Mouse (Mus musculus): ENCODE measurements around the gene Cd63. TPM values are rescaled to one million over a fixed set of nuclear protein-coding genes. Genes with fewer than 3 reads are reported as not detected.
A peak's percentile ranks its signal among the peaks of the same experiment; 100 is the strongest.

The Cd63 gene
- polyA plus RNA-seq, 1 experiment = 2,043 TPM

DNA sequence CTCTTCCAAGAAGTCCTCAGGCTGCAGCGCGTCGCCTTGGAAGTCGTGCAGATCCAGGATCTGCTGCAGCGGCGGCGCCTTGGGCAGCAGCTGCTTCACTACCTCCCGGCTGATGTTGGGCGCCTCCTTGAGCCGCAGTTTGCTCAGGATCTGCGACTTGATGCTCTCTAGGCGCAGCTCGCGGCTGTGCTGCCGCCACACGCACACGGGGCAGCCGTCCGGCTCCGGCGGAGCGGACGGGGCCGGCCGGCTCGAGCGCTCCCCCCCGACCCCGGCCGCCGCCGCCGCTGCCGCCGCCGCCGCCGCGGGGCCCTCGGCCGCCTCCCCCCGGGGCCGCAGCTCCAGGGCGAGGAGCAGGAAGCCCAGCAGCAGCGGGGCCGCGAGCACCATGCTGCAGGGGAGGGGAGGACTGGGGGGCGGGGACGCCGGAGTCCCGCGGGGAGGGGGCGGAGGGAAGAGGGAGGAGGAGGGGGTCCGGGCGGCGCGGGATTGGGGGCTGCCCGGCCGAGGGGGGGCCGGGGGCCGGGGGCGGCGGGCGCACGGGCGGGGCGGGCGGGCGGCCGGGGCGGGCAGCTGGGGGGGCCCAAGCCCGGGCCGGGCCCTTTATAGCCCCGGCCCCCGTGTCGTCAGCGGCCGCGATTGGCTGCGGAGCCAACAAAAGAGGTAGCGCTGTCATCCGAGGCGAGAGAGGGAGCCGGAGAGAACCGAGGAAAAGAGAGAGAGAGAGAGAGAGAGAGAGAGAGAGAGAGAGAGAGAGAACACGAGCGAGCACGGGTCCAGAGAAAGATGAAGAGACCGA, 9.3 kb upstream of the Cd63 start, which contains the start of gene Gdf11:
TSS of gene Gdf11 (minus strand) at position 423 of the 799 bp plus-strand sequence.
- Histone ChIP-seq H3K79me2 (ENCODE audit: control insufficient read depth, insufficient read depth) (peaks cover 10% of the 10 kb centered on the region), H3ac (ENCODE audit: control insufficient read depth, insufficient read length, low read depth) (peak within 1 kb of the TSS; percentile 75), H3K79me3 (ENCODE audit: low read depth) (peaks cover 2% of the 10 kb centered on the region), H3K36me3 (ENCODE audit: control insufficient read depth, insufficient read depth) (no peaks in the 10 kb centered on the region), H3K4me3 (ENCODE audit: insufficient read depth, poor library complexity, severe bottlenecking) (peak within 1 kb of the TSS; percentile 49), H3K27me3 (ENCODE audit: control insufficient read depth, insufficient read depth, insufficient read length) (no peaks in the 10 kb centered on the region)
- no peak for TF ChIP-seq FOSL1 (IDR thresholded peaks at IDR 0.05; ENCODE audit: insufficient read depth, low read length, poor library complexity, severe bottlenecking)
- TF ChIP-seq MYOD1 (IDR thresholded peaks at IDR 0.05; ENCODE audit: control insufficient read depth, insufficient read length, low read depth) = no peak
- no peak for TF ChIP-seq MAX (IDR thresholded peaks at IDR 0.05)
- TF ChIP-seq USF1 (IDR thresholded peaks at IDR 0.05; ENCODE audit: low read depth) = no peak
- no peak for TF ChIP-seq CEBPB (IDR thresholded peaks at IDR 0.05; ENCODE audit: low read depth)
- TF ChIP-seq MYOG (IDR thresholded peaks at IDR 0.05; ENCODE audit: control insufficient read depth, extremely low read depth, insufficient read length) = no peak

DNA sequence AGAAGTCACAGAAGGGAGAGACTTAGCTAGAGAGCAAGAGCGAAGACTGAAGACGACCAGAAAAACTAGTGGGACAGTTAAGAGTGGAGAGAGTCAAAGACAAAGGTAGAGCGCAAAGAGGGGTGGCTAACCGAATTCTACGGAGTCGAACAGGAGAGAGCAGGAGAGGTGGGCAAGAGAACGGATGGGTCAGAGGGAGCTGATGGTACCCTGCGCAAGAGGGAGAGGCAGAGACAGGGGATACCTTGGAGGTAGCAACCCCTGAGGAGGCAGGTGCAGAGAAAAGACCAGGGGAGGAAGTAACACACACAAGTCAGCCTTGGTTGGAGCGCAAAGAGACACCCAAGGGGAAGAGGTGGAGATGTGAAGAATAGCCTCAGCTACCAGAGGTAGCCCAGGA, 8.5 kb upstream of the Cd63 start:
- peak overlapping the region; percentile 27 for H3ac ChIP-seq (ENCODE audit: control insufficient read depth, insufficient read length, low read depth)
- peak overlapping the region; percentile 49 for H3K4me3 ChIP-seq (ENCODE audit: insufficient read depth, poor library complexity, severe bottlenecking)
- TF ChIP-seq MAX (IDR thresholded peaks at IDR 0.05) (no peak), CEBPB (IDR thresholded peaks at IDR 0.05; ENCODE audit: low read depth) (no peak), MYOG (IDR thresholded peaks at IDR 0.05; ENCODE audit: control insufficient read depth, extremely low read depth, insufficient read length) (no peak), FOSL1 (IDR thresholded peaks at IDR 0.05; ENCODE audit: insufficient read depth, low read length, poor library complexity, severe bottlenecking) (no peak), MYOD1 (IDR thresholded peaks at IDR 0.05; ENCODE audit: control insufficient read depth, insufficient read length, low read depth) (no peak), CTCF (IDR thresholded peaks at IDR 0.05; ENCODE audit: control insufficient read depth, insufficient read depth, insufficient read length) (no peak), USF1 (IDR thresholded peaks at IDR 0.05; ENCODE audit: low read depth) (no peak)
- H3K79me3 ChIP-seq (ENCODE audit: low read depth) = peaks cover 2% of the 10 kb centered on the region
- no peaks in the 10 kb centered on the region for H3K36me3 ChIP-seq (ENCODE audit: control insufficient read depth, insufficient read depth)
- H3K27me3 ChIP-seq (ENCODE audit: control insufficient read depth, insufficient read depth, insufficient read length) = no peaks in the 10 kb centered on the region
- peaks cover 10% of the 10 kb centered on the region for H3K79me2 ChIP-seq (ENCODE audit: control insufficient read depth, insufficient read depth)

DNA sequence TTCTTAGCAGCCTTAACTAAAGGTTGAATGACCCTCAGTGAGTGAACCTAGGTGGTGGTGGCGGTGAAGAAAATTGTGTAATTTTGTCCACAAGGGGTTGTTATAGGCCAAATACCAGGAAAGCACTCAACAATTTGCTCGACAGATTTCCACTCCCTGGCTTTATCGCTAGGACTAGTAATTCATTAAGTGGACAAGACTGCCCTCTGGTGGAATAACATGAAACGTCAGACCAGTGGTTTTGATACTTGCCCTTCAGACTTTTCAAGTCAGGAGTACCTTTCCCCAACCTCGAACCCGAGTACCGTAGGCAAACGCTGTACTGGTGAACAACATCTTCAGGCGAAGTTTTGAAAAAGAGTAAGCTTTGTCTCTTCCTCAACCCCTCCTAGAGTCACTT, 5.4 kb upstream of the Cd63 start:
- no peaks in the 10 kb centered on the region for H3K27me3 ChIP-seq (ENCODE audit: control insufficient read depth, insufficient read depth, insufficient read length)
- H3K79me2 ChIP-seq (ENCODE audit: control insufficient read depth, insufficient read depth) = peaks cover 6% of the 10 kb centered on the region
- peaks cover 2% of the 10 kb centered on the region for H3K79me3 ChIP-seq (ENCODE audit: low read depth)
- TF ChIP-seq FOSL1 (IDR thresholded peaks at IDR 0.05; ENCODE audit: insufficient read depth, low read length, poor library complexity, severe bottlenecking) (no peak), MAX (IDR thresholded peaks at IDR 0.05) (no peak), USF1 (IDR thresholded peaks at IDR 0.05; ENCODE audit: low read depth) (no peak), CTCF (IDR thresholded peaks at IDR 0.05; ENCODE audit: control insufficient read depth, insufficient read depth, insufficient read length) (peak; percentile 27)
- H3ac ChIP-seq (ENCODE audit: control insufficient read depth, insufficient read length, low read depth) = no peak overlapping the region
- H3K36me3 ChIP-seq (ENCODE audit: control insufficient read depth, insufficient read depth) = no peaks in the 10 kb centered on the region
- no peak overlapping the region for H3K4me3 ChIP-seq (ENCODE audit: insufficient read depth, poor library complexity, severe bottlenecking)

DNA sequence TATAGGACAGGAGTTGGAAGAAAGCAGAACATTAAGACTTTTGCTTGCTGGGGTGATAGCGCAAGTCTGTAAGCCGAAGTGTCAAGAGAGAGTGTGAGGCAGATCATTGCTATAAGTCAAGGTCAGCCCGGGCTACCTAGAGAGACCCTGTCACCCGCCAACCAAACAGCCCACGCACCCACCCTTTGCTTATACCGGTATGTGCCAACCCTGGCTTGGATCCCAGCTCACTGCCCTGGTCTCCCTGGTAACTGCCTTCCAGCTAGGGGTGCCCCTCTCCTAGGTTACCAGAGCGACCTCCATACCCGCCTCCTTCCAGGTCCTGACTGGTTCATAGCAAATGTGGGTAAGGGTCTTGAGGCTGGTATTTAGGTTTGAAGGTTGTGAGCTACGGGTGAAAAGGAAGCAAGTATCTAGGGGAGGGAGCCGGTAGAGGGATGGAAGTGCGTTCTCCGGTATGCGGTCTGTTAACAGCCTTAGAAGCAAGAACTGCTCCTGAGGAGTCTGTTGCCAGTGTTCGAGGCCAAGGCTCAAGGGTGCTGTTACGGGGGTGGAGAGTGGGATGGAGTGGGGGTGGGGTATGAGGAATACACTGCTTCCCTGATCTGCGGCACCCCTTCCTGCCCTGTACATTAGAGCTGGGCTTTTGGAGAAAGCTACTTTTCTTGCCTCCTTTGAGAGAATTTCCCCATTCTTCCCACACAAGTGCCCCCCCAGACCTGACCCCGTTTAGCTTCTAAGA, 4.7 kb upstream of the Cd63 start:
- H3K79me3 ChIP-seq (ENCODE audit: low read depth) = no peaks in the 10 kb centered on the region
- H3K4me3 ChIP-seq (ENCODE audit: insufficient read depth, poor library complexity, severe bottlenecking) = no peak overlapping the region
- TF ChIP-seq MYOG (IDR thresholded peaks at IDR 0.05; ENCODE audit: control insufficient read depth, extremely low read depth, insufficient read length) = no peak
- no peak for TF ChIP-seq FOSL1 (IDR thresholded peaks at IDR 0.05; ENCODE audit: insufficient read depth, low read length, poor library complexity, severe bottlenecking)
- TF ChIP-seq CEBPB (IDR thresholded peaks at IDR 0.05; ENCODE audit: low read depth) = no peak
- TF ChIP-seq CTCF (IDR thresholded peaks at IDR 0.05; ENCODE audit: control insufficient read depth, insufficient read depth, insufficient read length) = no peak
- TF ChIP-seq MAX (IDR thresholded peaks at IDR 0.05) = no peak
- no peak for TF ChIP-seq USF1 (IDR thresholded peaks at IDR 0.05; ENCODE audit: low read depth)
- no peak for TF ChIP-seq MYOD1 (IDR thresholded peaks at IDR 0.05; ENCODE audit: control insufficient read depth, insufficient read length, low read depth)

DNA sequence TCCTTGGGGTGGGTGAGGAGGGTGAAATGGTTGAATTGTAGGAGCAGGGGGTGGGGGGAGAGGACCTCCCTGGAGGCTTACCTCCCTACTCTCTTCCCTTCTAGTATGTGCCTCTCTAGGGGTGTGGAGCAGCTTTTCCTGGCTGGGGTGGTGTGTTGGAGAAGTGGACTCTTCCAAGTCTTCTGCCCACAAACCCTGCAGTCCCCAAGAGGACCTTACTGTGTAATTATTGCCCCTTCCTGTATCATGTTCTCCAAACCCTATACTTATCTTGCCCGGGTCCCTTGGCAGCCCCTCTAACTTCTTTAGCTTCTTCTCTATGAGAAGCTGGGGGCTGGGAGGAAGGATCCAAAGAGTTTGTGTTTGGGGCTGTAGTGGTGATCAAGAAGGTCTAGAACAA, 4.0 kb upstream of the Cd63 start:
- TF ChIP-seq MAX (IDR thresholded peaks at IDR 0.05) = no peak
- no peak for TF ChIP-seq MYOG (IDR thresholded peaks at IDR 0.05; ENCODE audit: control insufficient read depth, extremely low read depth, insufficient read length)
- no peak for TF ChIP-seq CTCF (IDR thresholded peaks at IDR 0.05; ENCODE audit: control insufficient read depth, insufficient read depth, insufficient read length)
- no peak for TF ChIP-seq CEBPB (IDR thresholded peaks at IDR 0.05; ENCODE audit: low read depth)
- TF ChIP-seq MYOD1 (IDR thresholded peaks at IDR 0.05; ENCODE audit: control insufficient read depth, insufficient read length, low read depth) = no peak
- TF ChIP-seq USF1 (IDR thresholded peaks at IDR 0.05; ENCODE audit: low read depth) = no peak
- TF ChIP-seq FOSL1 (IDR thresholded peaks at IDR 0.05; ENCODE audit: insufficient read depth, low read length, poor library complexity, severe bottlenecking) = no peak
- H3K27me3 ChIP-seq (ENCODE audit: control insufficient read depth, insufficient read depth, insufficient read length) = no peaks in the 10 kb centered on the region
- no peaks in the 10 kb centered on the region for H3K79me3 ChIP-seq (ENCODE audit: low read depth)
- no peak overlapping the region for H3ac ChIP-seq (ENCODE audit: control insufficient read depth, insufficient read length, low read depth)
- no peaks in the 10 kb centered on the region for H3K36me3 ChIP-seq (ENCODE audit: control insufficient read depth, insufficient read depth)
- no peaks in the 10 kb centered on the region for H3K79me2 ChIP-seq (ENCODE audit: control insufficient read depth, insufficient read depth)
- H3K4me3 ChIP-seq (ENCODE audit: insufficient read depth, poor library complexity, severe bottlenecking) = no peak overlapping the region

More for the DNA sequence above, 4.7 kb upstream of the Cd63 start:
- H3K79me2 ChIP-seq (ENCODE audit: control insufficient read depth, insufficient read depth) = no peaks in the 10 kb centered on the region
- no peaks in the 10 kb centered on the region for H3K27me3 ChIP-seq (ENCODE audit: control insufficient read depth, insufficient read depth, insufficient read length)
- no peaks in the 10 kb centered on the region for H3K36me3 ChIP-seq (ENCODE audit: control insufficient read depth, insufficient read depth)
- no peak overlapping the region for H3ac ChIP-seq (ENCODE audit: control insufficient read depth, insufficient read length, low read depth)
